Mouse (Mus musculus) lung, adult 18-20 months (tissue): Measurements from ENCODE around the gene Klf16.

ENCODE experiments used
- DNase-seq, 2 experiments: peaks; one replicate each; pipeline ENCODE4 v3.0.0; 2022; ENCODE audit warnings: mixed read lengths in 2 of 2

Klf16 gene

DNA sequence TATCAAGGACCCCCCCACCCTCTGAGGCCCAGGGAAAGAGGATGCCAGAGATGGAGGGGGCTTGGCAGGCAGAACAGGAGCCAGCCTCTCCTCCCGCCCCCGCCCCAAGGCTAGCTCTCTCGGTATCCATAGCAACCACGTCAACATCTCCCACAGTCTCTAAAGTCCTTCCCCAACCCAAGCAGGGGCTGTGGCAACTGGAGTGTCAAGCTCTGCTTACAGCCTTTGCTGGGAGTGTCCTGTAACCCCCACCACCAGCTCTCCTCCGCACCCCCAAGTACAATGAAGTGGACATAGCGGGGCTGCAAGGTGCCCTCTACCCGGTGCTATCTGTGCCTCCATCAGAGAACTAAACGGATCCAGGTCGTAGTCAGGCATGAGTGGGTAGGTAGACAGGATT is 3.2 kb downstream of the Klf16 start:
- DNase-seq, result no peak

GRCm38 (mm10) chr10:80572477-80572876 is 4.6 kb downstream of the Klf16 start:
- no peak for DNase-seq

DNA sequence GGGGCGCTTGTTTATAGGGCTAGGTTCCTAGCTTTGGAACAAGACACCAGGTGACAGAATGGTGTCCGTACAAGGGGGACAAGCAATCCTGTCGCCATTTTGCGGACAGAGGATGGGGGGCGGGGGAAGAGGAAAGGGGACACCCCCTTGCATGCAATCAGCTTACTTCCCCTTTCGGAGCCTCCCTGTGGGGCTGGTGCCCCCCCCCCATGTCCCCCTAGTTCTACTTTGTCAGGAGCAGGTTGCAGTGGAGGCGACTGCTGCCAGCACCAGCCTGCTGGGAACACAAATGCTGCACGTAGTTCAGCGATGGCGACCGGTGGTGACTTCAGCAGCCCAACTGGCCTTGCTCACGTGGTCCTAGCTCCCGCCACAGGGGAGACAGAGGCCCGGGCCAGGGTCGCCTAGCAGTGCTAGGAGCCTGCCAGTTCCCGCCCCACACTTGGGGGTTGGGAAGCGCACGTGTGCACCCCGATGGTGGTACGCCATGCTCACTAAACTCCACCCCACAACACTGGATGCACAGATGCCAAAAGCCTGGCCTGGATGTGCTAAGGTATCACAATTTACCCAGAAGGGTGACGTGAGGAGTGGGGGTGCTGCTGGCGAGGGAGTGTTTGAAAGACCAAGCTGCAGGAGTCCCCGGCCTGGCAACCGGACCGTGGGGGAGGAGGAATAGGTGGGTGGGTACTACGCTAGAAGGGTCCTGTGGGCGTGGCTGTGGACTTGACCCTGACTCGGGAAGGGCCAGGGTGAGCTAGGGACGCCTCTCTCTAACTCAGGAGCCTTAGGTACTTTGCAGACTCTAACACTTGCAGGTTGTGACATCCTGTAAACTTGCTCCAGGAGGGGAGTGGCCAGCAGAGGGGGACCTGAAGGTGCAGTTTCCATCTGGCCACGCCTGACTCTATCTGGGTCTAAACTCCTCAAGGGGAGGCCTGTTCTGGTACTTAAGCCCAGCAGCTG is 6.0 kb downstream of the Klf16 start:
- peak; percentile 46 to 65 for DNase-seq

- no peak for DNase-seq
These were observed 6.7 kb downstream of the Klf16 start for GRCm38 (mm10) chr10:80570419-80570818.

- peak; percentile 79 to 82 for DNase-seq
These were observed 7.5 kb downstream of the Klf16 start for GRCm38 (mm10) chr10:80569664-80570066.

DNA sequence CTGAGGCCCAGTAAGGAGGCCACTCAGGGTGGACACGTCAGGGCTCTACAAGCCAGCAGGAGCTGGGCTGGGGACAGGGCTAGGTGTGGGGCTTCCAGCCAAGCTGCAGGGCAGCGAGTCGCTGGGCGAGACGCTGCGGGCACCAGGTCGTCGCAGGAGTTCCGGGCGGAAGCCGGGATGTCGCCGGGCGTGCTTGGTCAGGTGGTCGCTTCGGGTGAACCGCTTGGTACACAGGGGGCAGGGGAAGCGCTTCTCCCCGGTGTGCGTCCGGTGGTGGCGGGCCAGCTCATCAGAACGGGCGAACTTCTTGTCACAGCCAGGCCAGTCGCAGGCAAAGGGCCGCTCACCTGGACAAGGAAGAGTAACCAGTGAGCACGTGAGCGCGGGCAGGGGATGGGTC is 8.2 kb downstream of the Klf16 start:
- no peak for DNase-seq

DNA sequence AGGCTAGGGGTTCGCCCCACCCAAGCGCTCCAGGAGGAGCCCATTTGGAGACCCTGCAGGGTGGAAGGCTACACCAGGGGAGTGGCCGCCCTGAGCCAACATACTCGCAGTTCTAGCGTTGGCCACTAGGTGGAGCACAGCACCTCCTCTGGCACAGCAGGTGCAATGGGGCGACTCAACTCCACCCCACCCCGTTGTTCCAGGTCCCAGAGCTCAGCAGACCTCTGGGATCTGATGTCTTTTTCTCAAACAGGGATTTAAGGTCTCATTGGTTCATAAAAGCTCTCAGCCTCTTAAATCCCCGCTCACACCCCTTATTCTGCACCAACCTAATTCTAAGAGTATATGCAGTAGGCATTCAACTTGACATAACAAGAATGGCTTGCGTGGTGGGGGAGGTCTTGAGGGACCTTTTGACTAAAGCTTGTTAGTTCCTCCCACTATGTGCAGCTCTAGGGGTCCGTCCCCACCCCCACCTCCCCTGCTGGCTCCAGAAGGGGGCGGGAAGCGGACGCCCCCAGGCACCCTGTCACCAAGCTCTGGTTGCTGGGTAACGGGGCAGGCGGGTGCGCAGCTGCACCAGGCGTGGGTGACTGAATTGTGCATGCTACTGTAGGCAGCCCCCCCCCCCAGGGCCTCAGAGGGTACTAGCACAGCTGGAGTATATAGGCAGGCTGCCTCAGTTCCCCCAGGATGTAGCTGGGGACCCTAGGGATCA is 10.6 kb downstream of the Klf16 start:
- peak; percentile 83 to 87 for DNase-seq

- DNase-seq, result peak; percentile 92 to 94
These were observed 15.8 kb downstream of the Klf16 start, which contains the start of gene Rexo1 for GRCm38 (mm10) chr10:80561116-80561944. Gene Rexo1 (minus strand): TSS chr10:80561560.

DNA sequence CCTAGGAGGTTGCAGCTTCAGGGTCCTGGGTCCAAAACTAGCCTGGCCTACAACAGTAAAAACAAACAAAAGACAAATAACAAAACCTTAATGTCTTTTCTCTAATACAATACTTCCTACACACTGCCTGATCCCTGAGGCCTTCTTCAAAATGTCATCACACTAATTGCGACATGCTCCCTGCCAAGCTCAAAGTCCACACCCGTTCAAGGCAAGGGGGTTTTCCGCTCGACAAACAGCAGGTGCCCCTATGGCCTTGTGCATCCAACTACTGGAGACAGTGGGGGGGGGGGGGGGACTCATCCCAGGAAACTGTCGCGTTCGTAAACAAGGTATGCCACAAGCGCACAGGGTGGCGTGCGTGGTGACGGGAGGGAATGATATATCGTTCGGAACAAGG is 16.5 kb downstream of the Klf16 start:
- DNase-seq, result no peak

- DNase-seq, result no peak
These were observed 17.7 kb downstream of the Klf16 start for GRCm38 (mm10) chr10:80559431-80559830.

GRCm38 (mm10) chr10:80557346-80557965 is 19.7 kb downstream of the Klf16 start:
- peak; percentile 79 to 83 for DNase-seq

DNA sequence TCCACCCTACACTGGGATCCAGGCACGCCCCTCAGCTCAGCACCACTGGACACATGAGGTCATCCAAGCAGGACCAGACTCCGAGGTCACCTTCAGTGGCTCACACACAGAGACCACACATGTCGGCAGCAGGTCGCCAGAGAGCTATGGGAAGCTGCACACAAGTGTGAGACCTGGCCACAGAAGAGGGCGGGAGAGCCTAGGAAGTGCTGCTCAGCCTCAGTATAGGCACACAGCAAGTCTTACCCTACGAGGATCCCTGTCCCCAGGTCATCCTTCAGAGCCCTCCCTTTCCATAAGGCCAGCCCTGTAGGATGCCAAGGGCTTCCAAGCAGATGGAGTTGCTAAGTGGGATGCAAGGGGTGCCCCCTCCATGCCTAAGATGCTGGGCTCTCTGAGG is 23.1 kb downstream of the Klf16 start:
- DNase-seq, result no peak

GRCm38 (mm10) chr10:80553575-80553974 is 23.5 kb downstream of the Klf16 start:
- DNase-seq, result no peak

DNA sequence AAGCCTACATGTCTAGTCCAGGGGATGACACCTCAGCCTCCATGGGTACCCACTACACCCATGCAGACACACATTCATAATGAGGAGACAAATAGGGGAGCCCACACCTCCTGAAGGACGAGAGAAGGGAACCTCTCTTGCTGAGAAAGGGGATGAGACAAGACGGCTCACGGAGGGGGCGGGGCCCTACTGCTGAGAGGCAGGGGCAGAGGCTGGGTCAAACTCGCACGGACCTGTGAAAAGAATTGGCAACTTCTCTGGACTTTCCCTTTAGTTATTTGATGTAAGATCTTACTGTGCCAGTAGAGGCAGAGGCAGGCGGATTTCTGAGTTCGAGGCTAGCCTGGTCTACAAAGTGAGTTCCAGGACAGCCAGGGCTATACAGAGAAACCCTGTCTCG is 24.8 kb downstream of the Klf16 start:
- DNase-seq, result no peak

DNA sequence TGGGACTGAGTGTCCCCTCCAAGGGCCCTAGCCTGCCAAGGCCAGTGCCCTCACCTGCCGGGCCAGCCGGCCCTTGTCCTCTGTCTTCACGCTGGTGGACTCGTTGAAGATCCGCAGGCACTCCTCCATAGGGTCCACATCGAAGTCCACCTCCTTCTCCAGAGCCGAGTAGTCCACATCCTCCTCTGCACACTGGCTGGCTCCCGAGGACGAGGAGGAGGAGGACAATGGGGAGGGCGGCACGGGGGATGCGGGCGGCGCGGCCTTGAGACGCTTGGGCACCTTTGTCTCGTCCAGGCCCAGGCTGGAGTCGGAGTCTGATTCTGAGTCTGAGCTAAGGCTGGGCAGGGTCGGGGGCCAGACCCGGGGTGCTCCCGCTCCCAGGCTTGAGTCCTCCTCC is 27.8 kb downstream of the Klf16 start:
- DNase-seq, result no peak

DNA sequence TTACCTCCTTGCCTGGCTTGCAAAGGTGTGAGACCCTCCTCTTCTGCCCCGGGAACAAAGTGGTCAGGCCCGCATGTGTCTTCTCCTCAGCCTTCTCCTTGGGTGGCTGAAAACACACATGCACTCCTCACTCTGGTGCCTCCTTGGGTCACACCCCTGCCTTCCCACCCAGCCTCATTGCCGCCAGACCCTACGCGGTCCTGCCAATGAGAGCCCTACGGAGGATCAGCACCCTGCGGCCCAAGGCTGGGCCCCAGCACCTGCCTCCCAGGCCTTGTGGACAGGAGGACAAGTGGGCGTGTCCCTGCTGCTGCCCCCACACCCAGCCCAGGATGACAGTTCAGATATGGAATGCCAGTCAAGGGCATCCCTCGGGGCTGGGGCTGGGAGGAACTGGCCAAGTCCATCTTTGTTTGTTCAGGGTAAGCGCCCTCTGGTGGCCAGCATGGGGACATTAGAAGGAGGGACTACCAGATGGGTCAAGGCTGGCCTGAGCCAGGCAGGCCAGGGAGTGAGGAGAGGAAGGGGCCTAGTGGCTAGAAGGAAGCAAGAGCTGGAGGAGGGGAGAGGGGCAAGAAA is 28.6 kb downstream of the Klf16 start:
- DNase-seq, result peak; percentile 37 to 55

DNA sequence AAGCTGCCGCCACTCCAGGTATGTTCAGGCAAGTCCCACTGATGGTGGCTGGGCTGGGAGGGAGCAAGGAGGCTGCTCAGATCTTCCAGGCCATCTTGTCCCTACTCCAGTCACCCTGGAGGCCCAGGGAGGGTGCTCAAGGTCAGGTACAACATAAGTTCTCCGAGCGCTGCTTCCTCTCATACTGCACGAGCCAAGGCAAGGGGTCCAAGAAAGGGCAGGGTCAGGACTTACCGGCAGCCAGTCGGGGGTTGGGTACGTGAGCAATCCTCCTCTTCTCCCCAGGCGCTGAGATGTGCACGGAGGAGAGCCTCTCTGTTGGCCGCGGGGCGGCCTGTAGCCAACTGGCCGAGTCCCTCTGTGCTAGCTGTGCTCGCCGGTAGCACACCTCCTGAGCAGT is 29.6 kb downstream of the Klf16 start:
- no peak for DNase-seq

DNA sequence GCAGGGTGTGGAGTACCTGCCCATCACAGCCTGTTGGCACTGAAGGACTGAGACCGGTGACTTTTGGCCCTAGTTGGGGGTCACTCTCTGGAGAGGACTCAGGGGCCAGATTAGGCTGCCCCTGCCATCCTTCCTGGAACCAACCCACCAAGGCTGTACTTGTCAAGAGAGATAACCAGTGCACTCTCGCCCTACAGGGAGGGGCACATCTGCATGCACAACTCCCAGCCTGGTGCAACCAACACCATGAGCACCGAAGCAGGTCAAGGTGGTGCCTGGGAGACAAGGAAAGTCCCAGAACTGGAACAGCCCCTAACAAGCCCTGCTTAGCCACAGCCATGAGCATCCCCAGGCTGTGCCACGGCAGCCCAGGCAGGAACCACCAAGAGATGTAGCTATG is 30.2 kb downstream of the Klf16 start:
- DNase-seq, result no peak

DNA sequence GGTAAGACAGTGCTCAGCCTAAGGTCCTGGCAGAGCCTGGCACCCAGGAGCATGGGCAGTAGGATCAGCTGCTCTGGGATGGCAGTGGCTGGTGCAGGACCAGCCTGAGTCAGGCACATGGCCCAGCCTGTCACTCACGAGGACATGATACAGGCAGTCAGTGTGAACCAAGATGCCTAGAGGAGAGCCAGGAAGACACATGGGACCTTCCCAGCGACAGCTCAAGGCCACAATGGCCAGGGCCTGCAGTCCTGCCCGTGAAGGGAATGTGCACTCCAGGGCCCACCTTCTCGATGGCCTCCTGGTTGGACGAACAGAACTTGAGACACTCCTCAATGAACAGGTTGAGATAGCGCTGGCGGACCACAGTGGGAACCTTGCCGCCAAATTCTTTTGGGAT is 31.5 kb downstream of the Klf16 start:
- DNase-seq, result no peak

- no peak for DNase-seq
These were observed 33.2 kb downstream of the Klf16 start for GRCm38 (mm10) chr10:80543873-80544272.

DNA sequence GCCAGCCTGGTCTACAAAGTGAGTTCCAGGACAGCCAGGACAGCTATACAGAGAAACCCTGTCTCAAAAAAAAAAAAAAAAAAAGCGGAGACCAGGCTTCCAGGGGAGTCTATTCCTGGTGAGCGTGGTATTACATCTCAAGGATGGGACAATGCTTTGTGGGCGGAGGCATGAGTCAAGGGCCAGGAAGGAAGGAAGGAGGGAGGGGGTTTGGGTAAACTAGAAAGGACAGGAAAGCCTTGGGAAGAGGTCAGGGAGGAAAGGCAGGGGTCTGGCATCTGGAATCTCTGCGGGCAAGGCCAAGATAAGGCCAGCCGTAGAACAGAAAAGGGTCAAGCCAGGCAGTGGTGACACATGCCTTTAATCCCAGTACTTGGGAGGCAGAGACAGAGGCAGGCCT is 37.6 kb downstream of the Klf16 start:
- DNase-seq, result no peak
